Mouse (Mus musculus) thymus, adult 2 months (tissue): ENCODE results near the gene Rgs3. TPM values are rescaled to one million over a fixed set of nuclear protein-coding genes. Genes with fewer than 3 reads are reported as not detected.

Experiments used
- DNase-seq: peaks from one replicate; pipeline ENCODE4 v3.0.0; 2021
- H3K27ac ChIP-seq: fragments of 200-500 bp; 2 replicates; pipeline ENCODE4 v1.5.1; 2012; ENCODE audit warnings: low read length, control low read depth; ENCODE audit not compliant: control insufficient read depth, insufficient read depth
- H3K27me3 ChIP-seq: fragments of 200-500 bp; 2 replicates; pipeline ENCODE4 v1.6.1; 2012; ENCODE audit warnings: mild to moderate bottlenecking, low read length, moderate library complexity, mixed read lengths; ENCODE audit not compliant: control insufficient read depth, insufficient read depth
- H3K36me3 ChIP-seq: fragments of 200-500 bp; 2 replicates; pipeline ENCODE4 v1.6.1; 2012; ENCODE audit warnings: mild to moderate bottlenecking, low read length, moderate library complexity; ENCODE audit not compliant: control insufficient read depth, insufficient read depth
- H3K4me1 ChIP-seq: fragments of 200-500 bp; replicated peaks from 2 replicates; pipeline ENCODE4 v1.6.1; 2012; ENCODE audit warnings: low read length; ENCODE audit not compliant: control insufficient read depth, insufficient read depth
- H3K4me3 ChIP-seq: fragments of 200-500 bp; 2 replicates; pipeline ENCODE4 v1.5.1; 2012; ENCODE audit warnings: mild to moderate bottlenecking, low read length, control low read depth, moderate library complexity; ENCODE audit not compliant: control insufficient read depth, insufficient read depth
- CTCF ChIP-seq: fragments of 200-500 bp; IDR thresholded peaks from 2 replicates; pipeline ENCODE4 v1.5.1; 2012; ENCODE audit warnings: mild to moderate bottlenecking, control low read depth, low read length, moderate library complexity, borderline replicate concordance; ENCODE audit not compliant: control insufficient read depth, poor library complexity, insufficient read depth; ENCODE audit errors: extremely low read depth
- POLR2A ChIP-seq: fragments of 200-500 bp; IDR thresholded peaks from 2 replicates; pipeline ENCODE4 v1.6.1; 2012; ENCODE audit warnings: mild to moderate bottlenecking, low read length, control low read depth, moderate library complexity; ENCODE audit not compliant: control insufficient read depth, poor library complexity, insufficient read depth; ENCODE audit errors: extremely low read depth
- WGBS: fragments of 180-500 bp; shearing (Covaris S2); methylation state at CpG from one replicate; pipeline ENCODE4 v1.1.7; 2018; 5-methylcytosine and 5-hydroxymethylcytosine counted together
- polyA plus RNA-seq: library from polyadenylated mRNA; depleted of rRNA; stranded (reverse); fragments of >200 nt; gene quantifications from 2 replicates; pipeline ENCODE4 v1.2.3, GENCODE M21; 2012; rRNA removed

Rgs3 gene
- polyA plus RNA-seq = 61.1 and 81.3 TPM in 2 replicates

DNA sequence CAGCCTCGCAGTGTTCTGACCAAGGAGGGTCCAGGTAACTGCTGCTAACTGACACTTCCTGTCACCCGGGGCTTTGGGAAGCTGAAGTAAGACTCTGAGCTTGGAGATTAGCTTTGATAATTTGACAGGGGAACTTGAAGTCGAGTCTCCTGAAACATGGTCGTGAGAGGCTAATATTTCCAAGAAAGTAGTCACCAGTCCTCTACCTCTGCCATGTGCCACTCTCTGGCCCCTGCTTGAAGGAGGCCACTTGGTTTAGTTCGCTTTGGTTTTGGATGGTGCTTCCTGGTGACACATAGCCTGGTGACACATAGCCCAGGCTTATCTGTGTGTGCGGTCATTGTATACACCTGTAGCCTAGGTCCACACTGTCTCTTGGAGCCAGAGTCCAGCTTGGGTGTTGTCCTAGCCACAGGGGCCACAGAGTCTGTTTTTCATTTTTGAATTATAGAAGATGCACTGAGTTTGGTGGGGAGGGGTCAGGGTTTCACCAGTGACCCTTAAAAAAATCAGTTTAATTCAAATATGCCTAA is at the start of gene Rgs3:
Rgs3 (plus strand) TSS at position 51 of the 533 bp plus-strand sequence.
- peaks cover 13% of the 10 kb centered on the region for H3K4me1 ChIP-seq
- H3K4me3 ChIP-seq = no peak within 1 kb of the TSS
- no peaks in the 10 kb centered on the region for H3K36me3 ChIP-seq
- H3K27me3 ChIP-seq = no peaks in the 10 kb centered on the region
- H3K27ac ChIP-seq = no peak within 1 kb of the TSS
- WGBS = 33% methylated on average over 6 of the region's 6 CpGs
- no peak for TF ChIP-seq POLR2A
- TF ChIP-seq CTCF = no peak
- DNase-seq = no peak

GRCm38 (mm10) chr4:62509946-62510345 is 49.7 kb upstream of the Rgs3 start:
- Histone ChIP-seq H3K27me3 (no peaks in the 10 kb centered on the region), H3K36me3 (no peaks in the 10 kb centered on the region), H3K27ac (no peak overlapping the region), H3K4me1 (no peaks in the 10 kb centered on the region), H3K4me3 (no peak overlapping the region)
- no peak for TF ChIP-seq CTCF
- no peak for TF ChIP-seq POLR2A
- no peak for DNase-seq
- WGBS = 94% methylated on average over 11 of the region's 11 CpGs

DNA sequence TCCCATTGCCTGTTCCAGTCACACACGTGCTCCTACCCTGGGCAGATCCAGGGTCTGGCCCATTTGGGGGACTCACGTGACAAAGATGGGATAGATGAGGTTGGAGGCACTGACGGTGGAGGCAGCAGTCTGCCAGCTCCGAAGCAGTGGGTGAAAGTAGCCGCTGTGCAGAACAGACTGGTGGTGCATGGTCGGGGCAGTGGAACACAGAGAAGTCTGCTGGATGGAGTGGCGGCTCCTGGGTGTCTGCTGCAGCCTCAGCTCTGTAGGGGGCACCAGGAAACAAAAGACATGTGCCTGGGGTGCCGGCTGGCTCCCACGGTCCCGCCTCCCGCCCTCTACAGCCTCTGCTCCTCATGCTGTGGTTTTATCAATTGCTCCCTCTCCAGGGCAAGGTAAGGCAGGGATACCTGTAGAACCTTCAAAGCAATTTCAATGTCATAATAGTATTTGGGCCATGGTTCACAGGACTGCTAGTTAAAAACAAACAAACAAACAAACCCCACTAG is 45.6 kb upstream of the Rgs3 start:
- peaks cover 7% of the 10 kb centered on the region for H3K4me1 ChIP-seq
- no peak overlapping the region for H3K27ac ChIP-seq
- no peaks in the 10 kb centered on the region for H3K27me3 ChIP-seq
- no peak for DNase-seq
- TF ChIP-seq POLR2A = no peak
- no peak for TF ChIP-seq CTCF
- H3K36me3 ChIP-seq = no peaks in the 10 kb centered on the region
- WGBS = 80% methylated on average over 11 of the region's 11 CpGs
- no peak overlapping the region for H3K4me3 ChIP-seq

- DNase-seq = no peak
- Histone ChIP-seq H3K36me3 (no peaks in the 10 kb centered on the region), H3K27ac (no peak overlapping the region), H3K27me3 (no peaks in the 10 kb centered on the region), H3K4me3 (no peak overlapping the region), H3K4me1 (peaks cover 7% of the 10 kb centered on the region)
- 89% methylated on average over 7 of the region's 7 CpGs for WGBS
- no peak for TF ChIP-seq CTCF
- TF ChIP-seq POLR2A = no peak
Observed at GRCm38 (mm10) chr4:62514995-62515394, 44.7 kb upstream of the Rgs3 start.

GRCm38 (mm10) chr4:62515490-62515889 is 44.2 kb upstream of the Rgs3 start:
- DNase-seq = no peak
- no peaks in the 10 kb centered on the region for H3K27me3 ChIP-seq
- peaks cover 7% of the 10 kb centered on the region for H3K4me1 ChIP-seq
- WGBS = 56% methylated on average over 3 of the region's 3 CpGs
- no peak overlapping the region for H3K4me3 ChIP-seq
- no peak overlapping the region for H3K27ac ChIP-seq
- H3K36me3 ChIP-seq = no peaks in the 10 kb centered on the region
- no peak for TF ChIP-seq POLR2A
- no peak for TF ChIP-seq CTCF

- H3K36me3 ChIP-seq = no peaks in the 10 kb centered on the region
- H3K4me1 ChIP-seq = peaks cover 7% of the 10 kb centered on the region
- DNase-seq = no peak
- TF ChIP-seq CTCF (no peak), POLR2A (no peak)
- no peak overlapping the region for H3K4me3 ChIP-seq
- no peaks in the 10 kb centered on the region for H3K27me3 ChIP-seq
- WGBS = 92% methylated on average over 2 of the region's 2 CpGs
- no peak overlapping the region for H3K27ac ChIP-seq
Observed at GRCm38 (mm10) chr4:62516079-62516478, 43.6 kb upstream of the Rgs3 start.

- Histone ChIP-seq H3K36me3 (no peaks in the 10 kb centered on the region), H3K4me3 (no peak overlapping the region), H3K4me1 (peaks cover 7% of the 10 kb centered on the region), H3K27ac (no peak overlapping the region), H3K27me3 (no peaks in the 10 kb centered on the region)
- no peak for DNase-seq
- 92% methylated on average over 1 of the region's 1 CpGs for WGBS
- TF ChIP-seq POLR2A = no peak
- TF ChIP-seq CTCF = no peak
Observed at GRCm38 (mm10) chr4:62516579-62516978, 43.1 kb upstream of the Rgs3 start.
